Mouse (Mus musculus): ENCODE measurements around the gene Mymx.

GRCm38 (mm10) chr17:45578843-45579242 lies 23.1 kb downstream of the Mymx start:
- TF ChIP-seq CTCF (IDR thresholded peaks at IDR 0.05; ENCODE audit: borderline replicate concordance, control insufficient read depth, extremely low read depth, insufficient read depth, low read length, poor library complexity) (peak; percentile 39; the same call in 1 of the 2 replicates), POLR2A (IDR thresholded peaks at IDR 0.05; ENCODE audit: control insufficient read depth, extremely low read depth, insufficient read depth, low read length, poor library complexity) (no peak)
